In genomic region chr6:49817183-49817582, GRCm38 (mm10) we compare ENCODE assay signal across 20 mouse cellular contexts. TPM values are rescaled to one million over a fixed set of nuclear protein-coding genes. Genes with fewer than 3 reads are reported as not detected.
A peak's percentile ranks its signal among the peaks of the same experiment; 100 is the strongest.
DNase-seq lines count a peak whose midpoint lies in the region; ATAC-seq lines count a peak whose summit lies in the region.
"Had no signal": no experiment of that assay in that cellular context is flagged by ENCODE, and none has a peak within 500 bp of the region (broad histone marks: within the 10 kb centered on the region; RNA-seq: fewer than 3 reads in every experiment).

No protein-coding gene starts in this region.

- DNase-seq in left cerebral cortex, adult 18-20 months (ENCODE audit: low spot score in 2 of 2): peak; percentile 6 to 11
- DNase-seq in left cerebral cortex, postnatal 10 days (ENCODE audit: extremely low spot score in 1 of 2, low spot score in 2 of 2): no peak
- DNase-seq in right cerebral cortex, adult 18-20 months: peak; percentile 16
- DNase-seq in right cerebral cortex, postnatal 14 days: no peak
- peak; percentile 24 for DNase-seq in right cerebral cortex, postnatal 25 days
- DNase-seq: adrenal gland, adult 8-10 months; adrenal gland, postnatal 36 days; cerebellum, adult 11 months; cerebellum, adult 8-10 months; cerebellum, postnatal 14 days; gastrocnemius, postnatal 14 days; heart, postnatal 36 days had no signal

- H3K4me3 ChIP-seq in kidney, embryonic 14.5 days (ENCODE audit: low read length): no peak overlapping the region
- H3K4me3 ChIP-seq: embryonic facial prominence, embryonic 12.5 days; forebrain, embryonic 15.5 days; heart, embryonic 12.5 days had no signal

- intact Hi-C loops in left cerebral cortex, postnatal 10 days (cut with DNase I): no loop called here

- WGBS in kidney, embryonic 14.5 days: 66% methylated on average over 5 of the region's 5 CpGs

- no peak overlapping the region for H3K27ac ChIP-seq in kidney, embryonic 14.5 days (ENCODE audit: low read depth, low read length)
- H3K27ac ChIP-seq: embryonic facial prominence, embryonic 12.5 days; forebrain, embryonic 15.5 days had no signal

- ATAC-seq in frontal cortex, adult (ENCODE audit: low TSS enrichment): peak; percentile 82
- ATAC-seq in kidney, embryonic 14.5 days (ENCODE audit: low FRiP score, low TSS enrichment): no peak
- ATAC-seq: forebrain, embryonic 15.5 days; hindbrain, embryonic 16.5 days had no signal

- no peaks in the 10 kb centered on the region for H3K9me3 ChIP-seq in kidney, embryonic 14.5 days (ENCODE audit: control insufficient read depth, low read length)
- H3K9me3 ChIP-seq: embryonic facial prominence, embryonic 12.5 days; forebrain, embryonic 15.5 days; heart, embryonic 12.5 days had no signal

- H3K36me3 ChIP-seq in kidney, embryonic 14.5 days (ENCODE audit: control insufficient read depth, insufficient read depth, low read length): no peaks in the 10 kb centered on the region
- H3K36me3 ChIP-seq: embryonic facial prominence, embryonic 12.5 days; forebrain, embryonic 15.5 days; heart, embryonic 12.5 days had no signal

- peaks cover 19% of the 10 kb centered on the region for H3K27me3 ChIP-seq in kidney, embryonic 14.5 days (ENCODE audit: control insufficient read depth, insufficient read depth, low read length)

- H3K4me1 ChIP-seq in kidney, embryonic 14.5 days (ENCODE audit: control insufficient read depth, insufficient read depth, low read length): no peaks in the 10 kb centered on the region

- no peak overlapping the region for H3K4me2 ChIP-seq in kidney, embryonic 14.5 days (replicated peaks; ENCODE audit: low read depth, low read length)
- H3K4me2 ChIP-seq: embryonic facial prominence, embryonic 12.5 days; forebrain, embryonic 15.5 days; heart, embryonic 12.5 days had no signal

- H3K9ac ChIP-seq in kidney, embryonic 14.5 days (ENCODE audit: low read depth, low read length): no peak overlapping the region
- H3K9ac ChIP-seq: embryonic facial prominence, embryonic 12.5 days; forebrain, embryonic 15.5 days; heart, embryonic 12.5 days had no signal

RNA-seq across cellular contexts. Expression of gene Npy, which starts 5.3 kb away (rescaled TPM):
- total RNA-seq in left cerebral cortex, adult 18-20 months (2021): 100 to 1,000 TPM; 176 to 195 TPM
- total RNA-seq in left cerebral cortex, postnatal 10 days (2021): 100 to 1,000 TPM; 114 to 136 TPM
- polyA plus RNA-seq in kidney, embryonic 14.5 days (2014; fragmentation: Nextera tagmentation; extraction: Ambion mirVana): 16.0 and 23.6 TPM in 2 replicates
- total RNA-seq: gastrocnemius, adult 18-20 months; gastrocnemius, postnatal 14 days; granulocyte monocyte progenitor cell, adult 5-6 weeks had no signal

Comparison
In these comparisons a context has a peak if more than half of its experiments do, and no peak if none do; other contexts are left out.
1. DNase-seq: peak in left cerebral cortex, adult 18-20 months (2 of 2), right cerebral cortex, adult 18-20 months (single experiment) and right cerebral cortex, postnatal 25 days (single experiment); none in left cerebral cortex, postnatal 10 days (0 of 2) and right cerebral cortex, postnatal 14 days (single experiment).